Mouse (Mus musculus): Measurements from ENCODE around the gene Rab34.

DNA sequence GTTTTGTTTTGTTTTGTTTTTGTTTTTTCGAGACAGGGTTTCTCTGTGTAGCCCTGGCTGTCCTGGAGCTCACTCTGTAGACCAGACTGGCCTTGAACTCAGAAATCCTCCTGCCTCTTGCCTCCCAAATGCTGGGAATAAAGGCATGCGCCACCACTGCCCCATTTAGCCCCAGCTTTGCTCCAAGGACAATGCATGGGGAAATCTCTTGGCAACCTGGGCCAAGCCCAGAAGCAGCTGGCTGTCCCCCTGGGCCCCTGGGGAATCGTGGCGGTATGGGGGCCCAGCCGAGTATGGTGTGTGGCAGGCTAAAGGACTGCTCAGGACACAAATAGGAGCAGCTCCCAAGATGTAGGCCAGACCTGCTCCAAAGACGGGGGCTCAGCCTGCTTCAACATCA, 16.1 kb downstream of the Rab34 start:
- TF ChIP-seq ZNF384 (IDR thresholded peaks at IDR 0.05; ENCODE audit: low read depth, low read length) = no peak
- no peak for TF ChIP-seq POLR2A (IDR thresholded peaks at IDR 0.05; ENCODE audit: low read depth, low read length)
- no peak for TF ChIP-seq NRF1 (IDR thresholded peaks at IDR 0.05; ENCODE audit: low read depth, low read length)
